ENCODE assay signal across 7 mouse cellular contexts in the genomic region with DNA sequence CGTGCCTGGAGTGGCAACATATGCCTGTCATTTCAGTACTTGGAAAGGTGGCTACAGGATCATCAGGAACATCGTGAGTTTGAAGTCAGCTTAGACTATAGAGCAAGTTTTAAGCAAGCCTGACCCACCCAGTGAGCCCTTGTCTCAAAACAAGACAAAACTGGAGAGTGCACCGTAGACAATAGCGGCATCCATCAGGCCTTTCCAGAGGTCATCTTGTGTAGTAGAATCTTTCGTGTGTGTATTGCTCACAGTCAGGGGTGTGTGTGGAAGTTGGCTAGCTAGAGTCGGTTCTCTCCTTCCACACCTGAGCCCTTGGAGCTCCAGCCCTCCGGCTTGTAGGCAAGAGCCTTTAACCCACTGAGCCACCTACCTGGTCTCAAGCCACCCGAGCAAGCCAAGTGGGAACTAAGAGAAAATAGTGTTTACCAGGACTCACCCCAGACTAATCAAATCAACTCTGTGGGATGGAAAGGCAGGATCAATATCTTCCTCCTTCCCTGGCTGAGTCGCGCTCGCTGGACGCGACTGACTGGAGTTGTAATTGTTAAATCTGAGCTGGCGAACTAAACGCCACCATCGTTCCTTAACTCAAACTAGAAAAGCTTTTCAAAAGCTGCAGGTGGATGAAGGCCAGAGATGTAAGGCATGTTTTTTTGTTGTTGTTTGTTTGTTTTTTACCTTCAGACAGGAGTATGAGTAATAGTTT. TPM values are rescaled to one million over a fixed set of nuclear protein-coding genes. Genes with fewer than 3 reads are reported as not detected.
DNase-seq lines count a peak whose midpoint lies in the region; ATAC-seq lines count a peak whose summit lies in the region.

No protein-coding gene starts in this region.

- no peaks in the 10 kb centered on the region for H3K9me3 ChIP-seq in lung, embryonic 16.5 days (ENCODE audit: control insufficient read depth, low read length)
- H3K9me3 ChIP-seq in forebrain, embryonic 12.5 days = no peaks in the 10 kb centered on the region
- no peaks in the 10 kb centered on the region for H3K9me3 ChIP-seq in limb, embryonic 12.5 days
- H3K9me3 ChIP-seq in neural tube, embryonic 13.5 days = no peaks in the 10 kb centered on the region

- H3K36me3 ChIP-seq in lung, embryonic 16.5 days (ENCODE audit: control insufficient read depth, insufficient read depth, low read length) = no peaks in the 10 kb centered on the region
- H3K36me3 ChIP-seq in forebrain, embryonic 12.5 days (replicated peaks) = no peaks in the 10 kb centered on the region
- H3K36me3 ChIP-seq in limb, embryonic 12.5 days = no peaks in the 10 kb centered on the region
- H3K36me3 ChIP-seq in neural tube, embryonic 13.5 days = no peaks in the 10 kb centered on the region

- intact Hi-C loops in left cerebral cortex, postnatal 25 days (cut with DNase I) = no loop called here

- no peak for DNase-seq in lung, postnatal 4 days
- DNase-seq in left cerebral cortex, postnatal 25 days (ENCODE audit: low spot score in 2 of 2) = no peak
- no peak for DNase-seq in Muller cell, postnatal 12 days (ENCODE audit: inconsistent ontology term)

- WGBS in lung, embryonic 16.5 days = 18% methylated on average over 16 of the region's 16 CpGs
- WGBS in forebrain, embryonic 12.5 days = 10% methylated on average over 16 of the region's 16 CpGs
- 20% methylated on average over 16 of the region's 16 CpGs for WGBS in limb, embryonic 12.5 days
- 17% methylated on average over 16 of the region's 16 CpGs for WGBS in neural tube, embryonic 13.5 days

- peaks cover 12% of the 10 kb centered on the region for H3K4me1 ChIP-seq in lung, embryonic 16.5 days (replicated peaks; ENCODE audit: control insufficient read depth, insufficient read depth, low read length)
- H3K4me1 ChIP-seq in forebrain, embryonic 12.5 days = peaks cover 19% of the 10 kb centered on the region
- H3K4me1 ChIP-seq in limb, embryonic 12.5 days (replicated peaks) = peaks cover 22% of the 10 kb centered on the region
- peaks cover 13% of the 10 kb centered on the region for H3K4me1 ChIP-seq in neural tube, embryonic 13.5 days (replicated peaks)

- H3K27me3 ChIP-seq in lung, embryonic 16.5 days (ENCODE audit: control insufficient read depth, insufficient read depth, low read depth, low read length) = no peaks in the 10 kb centered on the region
- H3K27me3 ChIP-seq in forebrain, embryonic 12.5 days = peaks cover 52% of the 10 kb centered on the region
- no peaks in the 10 kb centered on the region for H3K27me3 ChIP-seq in limb, embryonic 12.5 days
- H3K27me3 ChIP-seq in neural tube, embryonic 13.5 days = no peaks in the 10 kb centered on the region

- peak overlapping the region; percentile 62 for H3K9ac ChIP-seq in lung, embryonic 16.5 days (ENCODE audit: low read length)
- 0 out of 2 replicates have a peak overlapping the region, but pooled peaks have one; percentile 36 for H3K9ac ChIP-seq in forebrain, embryonic 12.5 days
- peak overlapping the region; percentile 44 for H3K9ac ChIP-seq in limb, embryonic 12.5 days (replicated peaks)
- peak overlapping the region; percentile 36 for H3K9ac ChIP-seq in neural tube, embryonic 13.5 days

- H3K4me2 ChIP-seq in lung, embryonic 16.5 days (ENCODE audit: low read depth, low read length) = peak overlapping the region; percentile 61
- peak overlapping the region; percentile 58 for H3K4me2 ChIP-seq in forebrain, embryonic 12.5 days
- H3K4me2 ChIP-seq in limb, embryonic 12.5 days = peak overlapping the region; percentile 67
- H3K4me2 ChIP-seq in neural tube, embryonic 13.5 days = peak overlapping the region; percentile 63

- peak; percentile 43; the same call in 1 of the 2 replicates for ATAC-seq in lung, embryonic 16.5 days (ENCODE audit: low read depth)
- peak; percentile 40; the same call in 1 of the 2 replicates for ATAC-seq in forebrain, embryonic 12.5 days (ENCODE audit: low FRiP score)
- no peak for ATAC-seq in limb, embryonic 12.5 days (ENCODE audit: insufficient number of reproducible peaks, insufficient read depth, low FRiP score, low TSS enrichment, low read depth)
- peak; percentile 56; the same call in 1 of the 2 replicates for ATAC-seq in neural tube, embryonic 13.5 days (ENCODE audit: low read depth)

- H3K4me3 ChIP-seq in lung, embryonic 16.5 days (ENCODE audit: low read length) = peak overlapping the region; percentile 46
- peak overlapping the region; percentile 33 for H3K4me3 ChIP-seq in forebrain, embryonic 12.5 days (replicated peaks)
- peak overlapping the region; percentile 42 for H3K4me3 ChIP-seq in limb, embryonic 12.5 days (replicated peaks)
- H3K4me3 ChIP-seq in neural tube, embryonic 13.5 days = peak overlapping the region; percentile 35

- peak overlapping the region; percentile 59 for H3K27ac ChIP-seq in lung, embryonic 16.5 days (ENCODE audit: low read length)
- peak overlapping the region; percentile 47; the same call in 1 of the 2 replicates for H3K27ac ChIP-seq in forebrain, embryonic 12.5 days
- peak overlapping the region; percentile 45; the same call in 1 of the 2 replicates for H3K27ac ChIP-seq in limb, embryonic 12.5 days
- no peak overlapping the region for H3K27ac ChIP-seq in neural tube, embryonic 13.5 days (replicated peaks)

RNA-seq across cellular contexts. Expression of a gene that starts 36.7 kb away (rescaled TPM):
- polyA plus RNA-seq in lung, embryonic 16.5 days (2015; fragmentation: Nextera tagmentation; extraction: Ambion mirVana) = 35.3 and 35.7 TPM in 2 replicates
- polyA plus RNA-seq in forebrain, embryonic 12.5 days (2016; fragmentation: Nextera tagmentation; extraction: Ambion mirVana) = 108 and 120 TPM in 2 replicates
- polyA plus RNA-seq in limb, embryonic 12.5 days (2016; fragmentation: Nextera tagmentation; extraction: Ambion mirVana) = 37.8 and 39.0 TPM in 2 replicates
- 92.8 and 105 TPM in 2 replicates for polyA plus RNA-seq in neural tube, embryonic 13.5 days (2015; fragmentation: Nextera tagmentation; extraction: Ambion mirVana)
- total RNA-seq in left cerebral cortex, postnatal 25 days (2021) = 10 to 100 TPM; 33.8 to 34.1 TPM
